Mouse (Mus musculus): Measurements from ENCODE around the gene Eif1. TPM values are rescaled to one million over a fixed set of nuclear protein-coding genes. Genes with fewer than 3 reads are reported as not detected.

The Eif1 gene
- total and polyA plus RNA-seq, 2 experiments, result 86.6 to 145 TPM

DNA sequence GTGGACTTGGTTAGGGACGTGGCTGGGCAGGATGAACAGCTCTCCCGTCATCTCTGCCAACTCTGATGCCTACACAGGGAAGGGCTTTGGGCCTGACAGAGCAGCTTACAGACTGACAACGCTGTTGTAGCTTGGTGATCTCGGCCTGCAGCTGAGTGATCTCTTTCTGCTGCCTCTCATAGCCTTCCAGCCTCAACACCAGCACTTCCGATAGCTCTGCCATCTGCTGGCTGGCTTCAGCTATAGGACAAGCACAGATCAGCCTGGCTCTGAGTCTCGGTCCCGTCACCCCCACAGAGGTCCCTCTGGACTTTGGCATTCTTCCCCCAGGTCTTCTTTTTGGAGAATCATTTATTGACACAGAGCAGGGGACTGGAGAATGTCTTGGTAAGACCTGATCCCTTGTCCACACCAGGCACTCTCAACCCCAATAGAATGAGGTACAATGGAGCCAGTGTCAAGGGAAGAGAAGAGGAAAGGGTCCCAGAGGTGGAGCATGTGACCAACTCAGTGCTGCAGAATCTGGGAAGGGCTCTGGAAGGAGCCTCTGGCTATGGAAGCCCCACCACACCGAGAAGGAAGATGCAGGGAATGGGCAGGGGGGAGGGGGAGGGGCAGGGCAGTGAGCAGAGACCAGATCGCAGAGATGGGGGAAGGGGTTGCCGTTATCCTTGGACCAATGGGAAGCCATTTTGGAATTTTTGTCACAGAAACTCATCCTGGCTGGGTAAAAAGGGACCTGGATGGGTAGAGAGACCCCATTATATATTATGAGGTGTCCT is 32.6 kb downstream of the Eif1 start:
- Histone ChIP-seq H3K27ac (replicated peaks; ENCODE audit: insufficient read depth, low read depth, low read length) (no peak overlapping the region), H3K27me3 (ENCODE audit: control insufficient read depth, insufficient read depth, low read length) (0 out of 2 replicates have a peak, but pooled peaks cover 3% of the 10 kb centered on the region), H3K4me3 (ENCODE audit: insufficient read depth, low read depth, low read length) (no peak overlapping the region), H3K9ac (ENCODE audit: low read depth, low read length) (no peak overlapping the region), H3K79me2 (ENCODE audit: control insufficient read depth, insufficient read depth, low read length) (no peaks in the 10 kb centered on the region), H3K36me3 (ENCODE audit: control insufficient read depth, insufficient read depth, low read length) (no peaks in the 10 kb centered on the region), H3K4me1 (ENCODE audit: control insufficient read depth, insufficient read depth, low read length) (peaks cover 2% of the 10 kb centered on the region)
- TF ChIP-seq CTCF (IDR thresholded peaks at IDR 0.05; ENCODE audit: low read depth, low read length), result peak; percentile 72
- TF ChIP-seq POLR2A (IDR thresholded peaks at IDR 0.05; ENCODE audit: extremely low read depth, insufficient read depth, low read length), result no peak
- no peak for DNase-seq (ENCODE audit: extremely low read depth, low read depth, low spot score)
- 44% methylated on average over 10 of the region's 10 CpGs for WGBS

DNA sequence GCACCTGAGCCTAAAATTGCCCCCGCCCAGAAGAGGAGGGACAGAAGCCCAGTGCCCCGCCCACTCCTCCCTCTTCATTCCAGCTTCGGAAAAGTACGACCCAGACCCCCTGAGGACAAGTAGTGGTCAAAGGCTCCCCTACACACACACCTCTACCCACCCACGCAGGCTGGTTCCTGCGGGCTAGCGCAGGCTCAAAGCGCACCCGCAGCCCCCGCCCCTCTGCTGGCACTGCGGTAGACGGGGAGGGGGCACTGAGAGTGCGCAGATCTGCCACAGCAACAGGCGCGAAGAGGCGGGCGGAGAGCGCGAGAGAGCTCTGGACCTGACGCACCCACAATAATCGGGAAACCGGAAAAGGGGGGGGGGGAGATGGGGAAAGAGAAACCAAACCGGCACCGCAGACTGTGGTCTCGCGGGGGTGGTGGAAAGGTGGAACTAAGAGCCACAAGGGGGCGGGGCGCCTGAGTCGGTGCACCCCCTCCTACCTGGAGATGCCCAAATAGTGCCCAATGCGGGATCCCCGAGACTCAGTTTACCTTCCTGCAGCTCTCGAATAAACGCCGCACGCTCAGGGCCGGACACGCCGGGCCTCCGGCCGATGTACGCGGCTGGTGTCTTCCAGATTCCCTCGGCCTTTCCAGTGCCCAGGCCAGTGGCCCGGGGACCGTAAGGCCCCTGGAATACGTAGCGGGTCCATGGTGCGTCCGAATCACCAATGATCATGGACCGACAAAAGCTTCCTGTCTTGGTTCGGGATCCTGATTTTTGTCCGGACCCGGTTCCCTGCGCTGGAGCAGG is 35.7 kb downstream of the Eif1 start:
- H3K79me2 ChIP-seq (ENCODE audit: control insufficient read depth, insufficient read depth, low read length), result no peaks in the 10 kb centered on the region
- H3K27ac ChIP-seq (replicated peaks; ENCODE audit: insufficient read depth, low read depth, low read length), result no peak overlapping the region
- DNase-seq (ENCODE audit: extremely low read depth, low read depth, low spot score), result no peak
- 0 out of 2 replicates have a peak, but pooled peaks cover 3% of the 10 kb centered on the region for H3K27me3 ChIP-seq (ENCODE audit: control insufficient read depth, insufficient read depth, low read length)
- no peaks in the 10 kb centered on the region for H3K36me3 ChIP-seq (ENCODE audit: control insufficient read depth, insufficient read depth, low read length)
- TF ChIP-seq CTCF (IDR thresholded peaks at IDR 0.05; ENCODE audit: low read depth, low read length) (0 out of 2 replicates have a peak, but pooled peaks have one; percentile 7), POLR2A (IDR thresholded peaks at IDR 0.05; ENCODE audit: extremely low read depth, insufficient read depth, low read length) (no peak)
- peak overlapping the region; percentile 64 for H3K9ac ChIP-seq (ENCODE audit: low read depth, low read length)
- H3K4me3 ChIP-seq (ENCODE audit: insufficient read depth, low read depth, low read length), result peak overlapping the region; percentile 80
- WGBS, result under 1% methylated on average over 54 of the region's 54 CpGs
- H3K4me1 ChIP-seq (ENCODE audit: control insufficient read depth, insufficient read depth, low read length), result peaks cover 2% of the 10 kb centered on the region

DNA sequence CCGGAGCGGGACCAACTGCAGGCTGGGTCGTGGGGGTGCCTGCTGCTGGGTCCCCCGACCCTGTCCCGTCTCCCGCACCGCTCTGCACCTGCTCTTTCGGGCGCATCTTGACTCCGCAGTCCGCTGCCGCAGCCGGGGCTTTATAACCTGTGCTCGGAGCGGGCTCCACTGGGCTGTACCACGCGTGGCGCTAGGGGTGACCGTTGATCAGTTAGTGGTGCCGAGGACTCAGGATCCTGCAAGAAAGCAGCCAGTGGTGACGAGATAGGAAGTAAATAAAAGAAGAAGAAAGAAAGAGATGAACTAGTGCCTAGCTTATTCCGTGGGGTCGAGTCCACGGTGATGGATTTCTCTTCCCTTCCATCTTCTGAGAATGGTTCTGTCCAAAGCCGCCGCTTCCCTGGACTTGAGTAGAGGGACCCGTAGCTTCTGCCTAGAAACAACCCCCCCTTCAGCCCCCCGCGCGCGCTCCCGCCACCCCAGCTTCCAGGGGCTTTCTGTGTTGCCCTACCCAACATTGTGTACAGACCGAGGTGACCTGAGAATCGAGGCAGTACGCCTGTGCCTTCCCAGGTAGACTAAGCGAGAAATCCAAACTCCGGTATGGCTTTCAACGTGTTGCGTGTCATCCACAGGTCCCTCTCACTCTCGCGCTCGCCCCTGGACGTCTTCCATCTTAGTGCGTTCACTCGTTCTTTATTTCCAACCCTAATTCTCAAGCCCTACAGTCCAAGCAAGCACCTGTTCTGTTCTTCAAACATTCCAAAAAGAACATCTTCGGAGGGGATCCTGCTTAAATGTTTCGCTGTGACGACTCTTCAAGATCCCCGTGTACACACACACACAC is 36.5 kb downstream of the Eif1 start, which contains the start of gene Hap1:
TSS of gene Hap1 (minus strand) at position 157 of the 847 bp plus-strand sequence.
- H3K79me2 ChIP-seq (ENCODE audit: control insufficient read depth, insufficient read depth, low read length), result no peaks in the 10 kb centered on the region
- peak within 1 kb of the TSS; percentile 80 for H3K4me3 ChIP-seq (ENCODE audit: insufficient read depth, low read depth, low read length)
- 0 out of 2 replicates have a peak, but pooled peaks cover 3% of the 10 kb centered on the region for H3K27me3 ChIP-seq (ENCODE audit: control insufficient read depth, insufficient read depth, low read length)
- 0 out of 2 replicates have a peak, but pooled peaks have one; percentile 19 for TF ChIP-seq POLR2A (IDR thresholded peaks at IDR 0.05; ENCODE audit: extremely low read depth, insufficient read depth, low read length)
- TF ChIP-seq CTCF (IDR thresholded peaks at IDR 0.05; ENCODE audit: low read depth, low read length), result no peak
- no peak within 1 kb of the TSS for H3K27ac ChIP-seq (replicated peaks; ENCODE audit: insufficient read depth, low read depth, low read length)
- H3K9ac ChIP-seq (ENCODE audit: low read depth, low read length), result peak within 1 kb of the TSS; percentile 64
- 2% methylated on average over 49 of the region's 49 CpGs for WGBS
- peak; percentile 46 for DNase-seq (ENCODE audit: extremely low read depth, low read depth, low spot score)
- peaks cover 2% of the 10 kb centered on the region for H3K4me1 ChIP-seq (ENCODE audit: control insufficient read depth, insufficient read depth, low read length)
- no peaks in the 10 kb centered on the region for H3K36me3 ChIP-seq (ENCODE audit: control insufficient read depth, insufficient read depth, low read length)

DNA sequence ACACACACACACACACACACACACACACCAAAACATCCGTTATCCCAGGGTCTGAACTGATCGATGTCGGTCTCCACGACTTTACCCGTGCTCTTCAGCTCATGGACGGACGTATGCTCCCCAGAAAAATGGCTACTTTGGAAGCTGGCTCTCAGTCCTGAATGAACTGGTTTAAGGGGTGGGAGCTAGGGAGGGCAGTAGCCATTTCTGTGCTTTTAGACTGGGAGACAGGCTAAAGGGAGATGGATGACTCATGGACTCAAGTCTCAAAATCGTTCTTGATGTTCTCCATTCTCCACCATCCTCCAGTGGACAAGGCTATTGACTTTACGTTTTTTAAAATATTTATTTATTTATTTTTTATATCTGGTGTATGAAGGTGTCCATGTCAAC is 37.1 kb downstream of the Eif1 start:
- no peaks in the 10 kb centered on the region for H3K36me3 ChIP-seq (ENCODE audit: control insufficient read depth, insufficient read depth, low read length)
- WGBS, result 20% methylated on average over 9 of the region's 9 CpGs
- no peak for DNase-seq (ENCODE audit: extremely low read depth, low read depth, low spot score)
- no peak overlapping the region for H3K9ac ChIP-seq (ENCODE audit: low read depth, low read length)
- TF ChIP-seq POLR2A (IDR thresholded peaks at IDR 0.05; ENCODE audit: extremely low read depth, insufficient read depth, low read length), result no peak
- TF ChIP-seq CTCF (IDR thresholded peaks at IDR 0.05; ENCODE audit: low read depth, low read length), result no peak
- no peak overlapping the region for H3K4me3 ChIP-seq (ENCODE audit: insufficient read depth, low read depth, low read length)
- H3K4me1 ChIP-seq (ENCODE audit: control insufficient read depth, insufficient read depth, low read length), result peaks cover 2% of the 10 kb centered on the region
- H3K27ac ChIP-seq (replicated peaks; ENCODE audit: insufficient read depth, low read depth, low read length), result no peak overlapping the region
- 0 out of 2 replicates have a peak, but pooled peaks cover 3% of the 10 kb centered on the region for H3K27me3 ChIP-seq (ENCODE audit: control insufficient read depth, insufficient read depth, low read length)
- H3K79me2 ChIP-seq (ENCODE audit: control insufficient read depth, insufficient read depth, low read length), result no peaks in the 10 kb centered on the region

DNA sequence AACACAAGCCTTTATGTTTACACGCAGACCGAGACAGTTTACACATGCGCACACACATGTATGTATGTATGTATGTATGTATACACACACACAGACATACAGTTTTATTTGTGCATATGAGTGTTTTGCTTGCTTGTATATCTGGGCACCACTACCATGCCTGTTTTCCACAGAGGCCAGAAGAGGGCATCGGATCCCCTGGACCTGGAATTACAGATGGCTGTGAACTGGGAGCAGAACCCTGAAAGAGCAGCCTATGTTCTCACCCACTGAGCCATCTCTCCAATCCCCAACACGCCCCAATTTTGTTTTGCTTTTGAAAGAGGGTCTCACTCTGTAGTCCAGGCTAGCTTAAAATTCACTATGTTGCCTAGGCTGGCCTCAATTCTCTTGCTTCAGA is 37.7 kb downstream of the Eif1 start:
- 56% methylated on average over 5 of the region's 5 CpGs for WGBS
- H3K27me3 ChIP-seq (ENCODE audit: control insufficient read depth, insufficient read depth, low read length), result 0 out of 2 replicates have a peak, but pooled peaks cover 3% of the 10 kb centered on the region
- DNase-seq (ENCODE audit: extremely low read depth, low read depth, low spot score), result no peak

More for the DNA sequence above, 37.7 kb downstream of the Eif1 start:
- H3K4me3 ChIP-seq (ENCODE audit: insufficient read depth, low read depth, low read length), result no peak overlapping the region
- TF ChIP-seq POLR2A (IDR thresholded peaks at IDR 0.05; ENCODE audit: extremely low read depth, insufficient read depth, low read length), result no peak
- TF ChIP-seq CTCF (IDR thresholded peaks at IDR 0.05; ENCODE audit: low read depth, low read length), result no peak
- no peaks in the 10 kb centered on the region for H3K79me2 ChIP-seq (ENCODE audit: control insufficient read depth, insufficient read depth, low read length)
- H3K36me3 ChIP-seq (ENCODE audit: control insufficient read depth, insufficient read depth, low read length), result no peaks in the 10 kb centered on the region
- H3K27ac ChIP-seq (replicated peaks; ENCODE audit: insufficient read depth, low read depth, low read length), result no peak overlapping the region
- H3K9ac ChIP-seq (ENCODE audit: low read depth, low read length), result no peak overlapping the region
- H3K4me1 ChIP-seq (ENCODE audit: control insufficient read depth, insufficient read depth, low read length), result peaks cover 2% of the 10 kb centered on the region
